Mouse (Mus musculus) embryonic facial prominence, embryonic 15.5 days (tissue): Measurements from ENCODE around the gene Pgm2l1. TPM values are rescaled to one million over a fixed set of nuclear protein-coding genes. Genes with fewer than 3 reads are reported as not detected.

Source experiments
- ATAC-seq: fragments of 200-750 bp; cut with Nextera tagmentation; 2 replicates; pipeline ENCODE4 v1.8.0; 2017; ENCODE audit warnings: low read depth, moderate TSS enrichment; ENCODE audit not compliant: insufficient number of reproducible peaks, low FRiP score, low TSS enrichment
- H3K27ac ChIP-seq: fragments of 300-500 bp; sonication (generic); replicated peaks from 2 replicates; pipeline ENCODE4 v1.5.1; 2015; ENCODE audit warnings: mild to moderate bottlenecking, inconsistent platforms
- H3K27me3 ChIP-seq: fragments of 300-500 bp; sonication (generic); 2 replicates; pipeline ENCODE4 v1.6.1; 2015; ENCODE audit warnings: inconsistent platforms
- H3K36me3 ChIP-seq: fragments of 300-500 bp; sonication (generic); 2 replicates; pipeline ENCODE4 v1.6.1; 2015; ENCODE audit warnings: mild to moderate bottlenecking, inconsistent platforms
- H3K4me1 ChIP-seq: fragments of 300-500 bp; sonication (generic); 2 replicates; pipeline ENCODE4 v1.6.1; 2015; ENCODE audit warnings: inconsistent platforms
- H3K4me2 ChIP-seq: fragments of 300-500 bp; sonication (generic); replicated peaks from 2 replicates; pipeline ENCODE4 v1.6.1; 2015; ENCODE audit warnings: mild to moderate bottlenecking, inconsistent platforms
- H3K4me3 ChIP-seq: fragments of 300-500 bp; sonication (generic); replicated peaks from 2 replicates; pipeline ENCODE4 v1.5.1; 2015; ENCODE audit warnings: mild to moderate bottlenecking, inconsistent platforms
- H3K9ac ChIP-seq: fragments of 300-500 bp; sonication (generic); 2 replicates; pipeline ENCODE4 v1.6.1; 2015; ENCODE audit warnings: inconsistent platforms
- H3K9me3 ChIP-seq: fragments of 300-500 bp; sonication (generic); replicated peaks from 2 replicates; pipeline ENCODE4 v1.6.1; 2016; ENCODE audit warnings: inconsistent platforms
- WGBS: fragments of 180-500 bp; shearing (Covaris S2); methylation state at CpG from one replicate; pipeline ENCODE4 v1.1.7; 2015; 5-methylcytosine and 5-hydroxymethylcytosine counted together
- polyA plus RNA-seq: library from polyadenylated mRNA; unstranded; fragments of >200 nt; fragmentation: Nextera tagmentation; extraction: Ambion mirVana; gene quantifications from 2 replicates; pipeline ENCODE4 v1.2.1, GENCODE M21; 2015

Gene Pgm2l1
- polyA plus RNA-seq, 1 experiment from 2014 or later, result 3.4 TPM

GRCm38 (mm10) chr7:100272369-100272768 lies 45.2 kb downstream of the Pgm2l1 start:
- ATAC-seq, result no peak
- H3K36me3 ChIP-seq, result no peaks in the 10 kb centered on the region
- no peaks in the 10 kb centered on the region for H3K27me3 ChIP-seq
- H3K4me2 ChIP-seq, result no peak overlapping the region
- H3K27ac ChIP-seq, result no peak overlapping the region
- H3K4me3 ChIP-seq, result no peak overlapping the region
- no peaks in the 10 kb centered on the region for H3K4me1 ChIP-seq
- H3K9me3 ChIP-seq, result no peaks in the 10 kb centered on the region
- 95% methylated on average over 8 of the region's 8 CpGs for WGBS
- H3K9ac ChIP-seq, result no peak overlapping the region

DNA sequence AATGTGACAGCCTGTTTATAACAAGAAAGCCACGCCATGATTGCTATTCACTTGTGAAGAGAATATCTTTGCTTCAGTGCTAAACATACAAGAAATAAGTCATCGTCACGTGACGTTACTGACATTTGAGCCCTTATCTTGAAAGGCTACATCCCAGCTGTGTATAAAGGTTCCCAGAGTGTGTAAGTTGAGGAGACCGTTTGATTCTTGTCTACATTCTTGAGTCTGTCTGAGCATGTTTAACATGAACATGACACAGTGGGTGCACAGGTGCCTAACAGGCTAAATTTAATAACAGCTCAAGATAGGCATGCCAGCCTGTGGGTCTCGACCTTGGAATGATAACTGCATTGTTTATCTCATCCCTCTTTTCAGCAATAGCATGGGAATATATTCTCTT lies 47.3 kb downstream of the Pgm2l1 start:
- no peak overlapping the region for H3K4me2 ChIP-seq
- no peak overlapping the region for H3K4me3 ChIP-seq
- H3K9ac ChIP-seq, result no peak overlapping the region
- no peaks in the 10 kb centered on the region for H3K4me1 ChIP-seq
- no peak overlapping the region for H3K27ac ChIP-seq
- WGBS, result 57% methylated on average over 6 of the region's 6 CpGs
- H3K9me3 ChIP-seq, result no peaks in the 10 kb centered on the region
- H3K27me3 ChIP-seq, result no peaks in the 10 kb centered on the region
- H3K36me3 ChIP-seq, result no peaks in the 10 kb centered on the region
- no peak for ATAC-seq

- Histone ChIP-seq H3K4me1 (no peaks in the 10 kb centered on the region), H3K4me2 (no peak overlapping the region), H3K27me3 (no peaks in the 10 kb centered on the region), H3K36me3 (no peaks in the 10 kb centered on the region), H3K9me3 (no peaks in the 10 kb centered on the region), H3K9ac (no peak overlapping the region), H3K27ac (no peak overlapping the region), H3K4me3 (no peak overlapping the region)
- no peak for ATAC-seq
- WGBS, result 45% methylated on average over 2 of the region's 2 CpGs
Observed at GRCm38 (mm10) chr7:100276397-100276796, 49.2 kb downstream of the Pgm2l1 start.

DNA sequence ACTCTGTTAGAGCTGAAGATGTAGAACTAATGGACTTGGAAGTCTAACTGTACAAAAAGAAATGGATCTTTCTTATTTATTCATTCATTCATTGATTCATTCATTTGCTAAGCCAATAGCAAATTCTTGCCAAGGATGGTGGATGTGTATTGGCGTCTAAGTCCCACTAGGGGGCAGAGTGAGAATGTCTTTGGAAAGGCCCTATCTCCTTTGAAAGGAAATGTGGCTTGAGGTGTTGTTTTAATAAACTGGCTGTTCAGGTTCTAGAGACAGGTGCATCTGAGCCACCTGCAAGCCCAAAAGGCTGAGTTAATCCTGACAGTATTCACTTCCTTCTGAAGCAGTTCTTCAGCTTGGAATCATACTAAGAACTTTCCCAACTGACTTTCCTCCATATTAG lies 52.6 kb downstream of the Pgm2l1 start:
- Histone ChIP-seq H3K9me3 (no peaks in the 10 kb centered on the region), H3K4me1 (peaks cover 2% of the 10 kb centered on the region; the same call in 1 of the 2 replicates), H3K27me3 (no peaks in the 10 kb centered on the region), H3K4me3 (no peak overlapping the region), H3K9ac (no peak overlapping the region), H3K4me2 (no peak overlapping the region), H3K36me3 (no peaks in the 10 kb centered on the region), H3K27ac (no peak overlapping the region)
- 0% methylated on average over 1 of the region's 1 CpGs for WGBS
- ATAC-seq, result no peak

DNA sequence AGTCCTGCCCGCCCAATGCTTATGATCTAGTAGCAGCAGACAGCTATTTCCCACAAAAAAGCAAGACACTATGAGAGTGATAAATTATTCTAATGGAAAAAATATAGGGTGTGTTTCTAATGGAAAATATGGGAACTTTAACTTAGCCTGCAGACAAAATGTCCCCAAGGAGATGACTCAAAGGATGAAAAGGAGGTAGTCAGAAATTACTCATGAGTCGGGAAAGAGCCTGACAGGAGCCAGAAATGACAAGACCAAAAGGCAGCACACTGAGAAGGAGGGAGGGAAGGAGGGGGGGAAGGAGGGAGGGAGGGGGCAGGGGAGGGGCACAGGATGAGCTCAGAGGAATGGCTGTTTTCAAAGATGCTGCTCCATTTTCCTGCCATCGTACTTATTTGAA lies 54.4 kb downstream of the Pgm2l1 start:
- no peak overlapping the region for H3K9ac ChIP-seq
- no peak overlapping the region for H3K4me3 ChIP-seq
- 36% methylated on average over 3 of the region's 3 CpGs for WGBS
- H3K27ac ChIP-seq, result no peak overlapping the region
- H3K27me3 ChIP-seq, result no peaks in the 10 kb centered on the region; the same call in 1 of the 2 replicates
- no peaks in the 10 kb centered on the region for H3K9me3 ChIP-seq
- peaks cover 9% of the 10 kb centered on the region for H3K4me1 ChIP-seq
- H3K4me2 ChIP-seq, result no peak overlapping the region
- ATAC-seq, result no peak
- H3K36me3 ChIP-seq, result no peaks in the 10 kb centered on the region

DNA sequence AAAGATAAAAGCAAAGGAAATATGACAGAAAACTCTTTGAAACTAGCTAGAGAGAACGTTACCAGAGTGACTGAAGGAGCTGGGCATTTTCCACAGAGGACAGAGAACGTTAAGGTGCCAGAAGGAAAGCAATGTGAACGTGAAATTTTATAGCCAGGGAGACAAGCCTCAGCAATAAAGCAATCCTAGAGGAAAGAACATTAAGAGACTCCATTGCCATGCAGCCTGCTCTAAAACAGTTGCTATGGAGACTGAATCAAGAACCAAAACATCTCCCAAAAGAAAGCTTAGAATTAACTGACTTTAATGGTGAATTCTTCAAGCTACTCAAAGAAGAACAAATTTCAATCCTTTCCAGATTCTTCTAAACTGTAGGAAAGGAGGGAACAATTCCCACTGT lies 56.1 kb downstream of the Pgm2l1 start:
- H3K27ac ChIP-seq, result no peak overlapping the region
- H3K9ac ChIP-seq, result no peak overlapping the region
- ATAC-seq, result no peak
- H3K4me2 ChIP-seq, result no peak overlapping the region
- H3K4me3 ChIP-seq, result no peak overlapping the region
- H3K36me3 ChIP-seq, result no peaks in the 10 kb centered on the region
- H3K27me3 ChIP-seq, result no peaks in the 10 kb centered on the region; the same call in 1 of the 2 replicates
- H3K4me1 ChIP-seq, result peaks cover 22% of the 10 kb centered on the region
- H3K9me3 ChIP-seq, result no peaks in the 10 kb centered on the region
- WGBS, result 29% methylated on average over 3 of the region's 3 CpGs

GRCm38 (mm10) chr7:100285383-100285782 lies 58.2 kb downstream of the Pgm2l1 start, which contains the start of gene P4ha3:
Gene P4ha3, plus strand, starts transcription at chr7:100285520.
- peaks cover 38% of the 10 kb centered on the region for H3K4me1 ChIP-seq
- no peaks in the 10 kb centered on the region; the same call in 1 of the 2 replicates for H3K27me3 ChIP-seq
- peak within 1 kb of the TSS; percentile 71 for H3K9ac ChIP-seq
- H3K4me2 ChIP-seq, result peak within 1 kb of the TSS; percentile 92
- H3K27ac ChIP-seq, result peak within 1 kb of the TSS; percentile 97
- no peaks in the 10 kb centered on the region for H3K36me3 ChIP-seq
- under 1% methylated on average over 48 of the region's 53 CpGs for WGBS
- H3K4me3 ChIP-seq, result peak within 1 kb of the TSS; percentile 56
- ATAC-seq, result peak; percentile 37; the same call in 1 of the 2 replicates
- H3K9me3 ChIP-seq, result no peaks in the 10 kb centered on the region

DNA sequence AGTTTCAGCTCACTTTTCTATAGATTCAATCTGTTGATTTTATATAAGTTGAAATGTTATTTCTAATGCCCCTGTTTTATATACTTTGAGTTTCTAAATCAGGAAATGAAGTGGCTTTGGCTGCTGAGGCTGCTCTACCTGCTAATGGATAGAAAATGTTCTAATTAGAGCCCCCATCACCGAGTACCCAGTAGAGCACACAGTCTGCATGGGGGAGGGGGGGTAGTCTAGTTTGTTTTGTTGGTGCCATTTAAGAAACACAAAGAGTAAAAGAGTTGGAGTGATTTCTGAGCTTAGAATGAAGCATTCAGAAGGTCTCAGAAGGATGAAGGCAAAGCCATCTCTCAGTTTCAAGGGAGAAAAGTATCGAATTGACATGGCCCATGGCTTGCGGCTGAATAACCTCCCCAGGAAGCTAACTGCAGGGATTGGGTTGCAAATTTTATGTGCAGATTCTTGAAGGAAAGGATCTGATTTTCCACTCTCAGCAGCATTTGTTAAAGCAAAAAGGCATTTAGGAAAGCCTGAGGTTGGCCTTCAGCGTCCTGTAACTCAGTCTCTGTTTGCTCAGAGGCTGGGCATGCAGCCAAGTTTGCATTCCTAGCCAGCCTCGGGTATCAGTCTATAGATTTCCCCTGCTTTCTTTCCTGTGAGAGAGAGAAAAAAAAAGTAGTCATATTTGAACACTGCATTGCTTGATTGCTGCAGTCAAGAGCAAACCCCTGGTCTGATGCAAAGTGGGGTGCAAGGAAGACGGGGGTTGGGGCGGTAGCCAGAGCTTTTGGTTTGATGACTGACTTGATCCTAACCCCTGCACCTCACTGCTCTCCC lies 60.8 kb downstream of the Pgm2l1 start:
- Histone ChIP-seq H3K4me2 (peak overlapping the region; percentile 50), H3K4me1 (peaks cover 38% of the 10 kb centered on the region), H3K27me3 (no peaks in the 10 kb centered on the region; the same call in 1 of the 2 replicates), H3K4me3 (peak overlapping the region; percentile 27), H3K9ac (no peak overlapping the region), H3K36me3 (no peaks in the 10 kb centered on the region), H3K9me3 (no peaks in the 10 kb centered on the region), H3K27ac (peak overlapping the region; percentile 97)
- WGBS, result 5% methylated on average over 7 of the region's 7 CpGs
- ATAC-seq, result peak; percentile 91

- H3K4me3 ChIP-seq, result peak overlapping the region; percentile 27
- H3K27me3 ChIP-seq, result no peaks in the 10 kb centered on the region; the same call in 1 of the 2 replicates
- peaks cover 38% of the 10 kb centered on the region for H3K4me1 ChIP-seq
- no peak overlapping the region for H3K9ac ChIP-seq
- WGBS, result 16% methylated on average over 11 of the region's 11 CpGs
- ATAC-seq, result peak; percentile 86
- peak overlapping the region; percentile 97 for H3K27ac ChIP-seq
- peak overlapping the region; percentile 50 for H3K4me2 ChIP-seq
- H3K9me3 ChIP-seq, result no peaks in the 10 kb centered on the region
- peaks cover 3% of the 10 kb centered on the region; the same call in 1 of the 2 replicates for H3K36me3 ChIP-seq
Observed at GRCm38 (mm10) chr7:100288622-100289021, 61.4 kb downstream of the Pgm2l1 start.

DNA sequence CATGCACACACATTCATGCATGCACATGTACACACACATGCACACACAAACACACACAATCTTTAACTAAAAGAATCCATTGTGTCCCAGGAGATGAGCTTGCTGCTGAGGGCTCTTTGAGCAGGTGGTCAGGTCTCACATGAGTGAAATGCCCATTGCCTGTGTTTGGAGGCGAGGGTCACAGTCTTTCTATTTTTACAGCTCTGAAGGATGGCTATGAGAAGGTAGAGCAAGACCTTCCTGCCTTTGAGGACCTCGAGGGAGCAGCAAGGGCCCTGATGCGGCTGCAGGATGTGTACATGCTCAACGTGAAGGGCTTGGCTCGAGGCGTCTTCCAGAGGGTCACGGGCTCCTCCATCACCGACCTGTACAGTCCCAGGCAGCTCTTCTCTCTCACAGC lies 66.4 kb downstream of the Pgm2l1 start:
- H3K9ac ChIP-seq, result no peak overlapping the region
- peaks cover 13% of the 10 kb centered on the region for H3K4me1 ChIP-seq
- peaks cover 4% of the 10 kb centered on the region; the same call in 1 of the 2 replicates for H3K36me3 ChIP-seq
- no peak overlapping the region for H3K4me3 ChIP-seq
- no peak for ATAC-seq
- no peaks in the 10 kb centered on the region for H3K9me3 ChIP-seq
- no peak overlapping the region for H3K4me2 ChIP-seq
- H3K27me3 ChIP-seq, result no peaks in the 10 kb centered on the region
- no peak overlapping the region for H3K27ac ChIP-seq
- 86% methylated on average over 8 of the region's 8 CpGs for WGBS

GRCm38 (mm10) chr7:100295745-100296144 lies 68.6 kb downstream of the Pgm2l1 start:
- 83% methylated on average over 2 of the region's 2 CpGs for WGBS
- no peaks in the 10 kb centered on the region for H3K27me3 ChIP-seq
- 0 out of 2 replicates have a peak, but pooled peaks cover 4% of the 10 kb centered on the region for H3K4me1 ChIP-seq
- H3K4me3 ChIP-seq, result no peak overlapping the region
- H3K36me3 ChIP-seq, result peaks cover 4% of the 10 kb centered on the region; the same call in 1 of the 2 replicates
- H3K9me3 ChIP-seq, result no peaks in the 10 kb centered on the region
- H3K9ac ChIP-seq, result no peak overlapping the region
- ATAC-seq, result no peak
- H3K4me2 ChIP-seq, result no peak overlapping the region
- H3K27ac ChIP-seq, result no peak overlapping the region
